Mouse (Mus musculus) CH12.LX (cell line): ENCODE measurements around the gene Cul9. TPM values are rescaled to one million over a fixed set of nuclear protein-coding genes. Genes with fewer than 3 reads are reported as not detected.

ENCODE experiments used
- DNase-seq: peaks from one replicate; pipeline ENCODE4 v3.0.0-alpha.2; 2013; ENCODE audit errors: extremely low read depth
- H3K27ac ChIP-seq: 2 replicates; pipeline ENCODE4 v1.5.1; 2012; ENCODE audit warnings: low read depth, mild to moderate bottlenecking, control low read depth, moderate library complexity; ENCODE audit not compliant: insufficient read depth
- H3K27me3 ChIP-seq: replicated peaks from 2 replicates; pipeline ENCODE3; 2012; ENCODE audit warnings: inconsistent platforms
- H3K36me3 ChIP-seq, 2 experiments: replicated peaks in 1 of 2; 2 replicates each; pipeline versions ENCODE3 to v1.6.1; 2012; ENCODE audit warnings: inconsistent platforms in 1 of 2, low read length in 1 of 2, mild to moderate bottlenecking in 1 of 2, mixed read lengths in 1 of 2, moderate library complexity in 1 of 2; ENCODE audit not compliant: control insufficient read depth in 1 of 2, insufficient read depth in 1 of 2
- H3K4me1 ChIP-seq, 2 experiments: 2 replicates each; pipeline ENCODE4 v1.6.1; 2012; ENCODE audit warnings: inconsistent platforms in 1 of 2, moderate library complexity in 1 of 2; ENCODE audit not compliant: insufficient read depth in 2 of 2, control insufficient read depth in 1 of 2
- H3K4me2 ChIP-seq: 2 replicates; pipeline ENCODE4 v1.6.1; 2012; ENCODE audit warnings: low read depth, mild to moderate bottlenecking, control low read depth; ENCODE audit not compliant: poor library complexity, insufficient read depth, severe bottlenecking
- H3K4me3 ChIP-seq, 3 experiments: fragments of 150-350 bp in 1 of 3; sonication (generic) in 1 of 3; replicated peaks in 1 of 3; 2 replicates each; pipeline versions ENCODE3 to v1.5.1; 2011 to 2012; ENCODE audit warnings: low read depth in 2 of 3, low read length in 2 of 3, mild to moderate bottlenecking in 2 of 3, moderate library complexity in 2 of 3, control low read depth in 1 of 3, improper control_type of control experiment in 1 of 3, inconsistent platforms in 1 of 3, mixed read lengths in 1 of 3; ENCODE audit not compliant: poor library complexity in 1 of 3
- H3K79me2 ChIP-seq: replicated peaks from 2 replicates; pipeline ENCODE4 v1.6.1; 2012; ENCODE audit warnings: mild to moderate bottlenecking, moderate library complexity; ENCODE audit not compliant: control insufficient read depth, poor library complexity, insufficient read depth, severe bottlenecking; ENCODE audit errors: extremely low read depth
- H3K9ac ChIP-seq: 2 replicates; pipeline ENCODE4 v1.6.1; 2012; ENCODE audit warnings: low read depth, mild to moderate bottlenecking, control low read depth, moderate library complexity; ENCODE audit not compliant: insufficient read depth
- H3K9me3 ChIP-seq: replicated peaks from 2 replicates; pipeline ENCODE3; 2012; ENCODE audit warnings: low read length, inconsistent platforms, mixed read lengths
- CHD1 ChIP-seq: IDR thresholded peaks from 2 replicates; pipeline ENCODE4 v1.6.1; 2012; ENCODE audit warnings: low read depth, low read length, improper control_type of control experiment, inconsistent platforms
- E2F4 ChIP-seq: IDR thresholded peaks from 2 replicates; pipeline ENCODE4 v1.6.1; 2011; ENCODE audit warnings: low read depth, low read length, improper control_type of control experiment; ENCODE audit not compliant: insufficient replicate concordance
- ELF1 ChIP-seq: IDR thresholded peaks from 2 replicates; pipeline ENCODE4 v1.6.1; 2014; ENCODE audit warnings: low read depth, mild to moderate bottlenecking, inconsistent platforms, low read length, improper control_type of control experiment
- ETS1 ChIP-seq: conservative IDR thresholded peaks from 2 replicates; pipeline ENCODE4 v1.6.1; 2012; ENCODE audit warnings: low read depth, mild to moderate bottlenecking, inconsistent platforms, low read length, improper control_type of control experiment, moderate library complexity
- HCFC1 ChIP-seq: IDR thresholded peaks from 2 replicates; pipeline ENCODE4 v1.6.1; 2012; ENCODE audit warnings: low read depth, mild to moderate bottlenecking, inconsistent platforms, low read length, improper control_type of control experiment
- MAFK ChIP-seq: IDR thresholded peaks from 2 replicates; pipeline ENCODE4 v1.6.1; 2011; ENCODE audit warnings: low read length, improper control_type of control experiment; ENCODE audit not compliant: insufficient replicate concordance
- MAX ChIP-seq: IDR thresholded peaks from 2 replicates; pipeline ENCODE4 v1.6.1; 2011; ENCODE audit warnings: low read length, improper control_type of control experiment
- MYC ChIP-seq: IDR thresholded peaks from 2 replicates; pipeline ENCODE4 v1.6.1; 2011; ENCODE audit warnings: low read depth, mild to moderate bottlenecking, improper control_type of control experiment, low read length
- NELFE ChIP-seq: IDR thresholded peaks from 2 replicates; pipeline ENCODE4 v1.6.1; 2011; ENCODE audit warnings: low read depth, low read length, improper control_type of control experiment
- POLR2AphosphoS2 ChIP-seq: IDR thresholded peaks from 2 replicates; pipeline ENCODE4 v1.6.1; 2011; ENCODE audit warnings: low read depth, low read length, improper control_type of control experiment
- RAD21 ChIP-seq: IDR thresholded peaks from 2 replicates; pipeline ENCODE4 v1.6.1; 2011; ENCODE audit warnings: low read depth, mild to moderate bottlenecking, low read length, improper control_type of control experiment, moderate library complexity
- RCOR1 ChIP-seq: conservative IDR thresholded peaks from 2 replicates; pipeline ENCODE4 v1.6.1; 2012; ENCODE audit warnings: low read depth, mild to moderate bottlenecking, inconsistent platforms, low read length, improper control_type of control experiment
- SIN3A ChIP-seq: IDR thresholded peaks from 2 replicates; pipeline ENCODE4 v1.6.1; 2012; ENCODE audit warnings: low read length, improper control_type of control experiment, inconsistent platforms
- SMC3 ChIP-seq: IDR thresholded peaks from 2 replicates; pipeline ENCODE4 v1.6.1; 2011; ENCODE audit warnings: low read depth, low read length, improper control_type of control experiment
- TCF12 ChIP-seq: IDR thresholded peaks from 2 replicates; pipeline ENCODE4 v1.6.1; 2014; ENCODE audit warnings: low read depth, mild to moderate bottlenecking, inconsistent platforms, low read length, improper control_type of control experiment
- UBTF ChIP-seq: IDR thresholded peaks from 2 replicates; pipeline ENCODE4 v1.6.1; 2012; ENCODE audit warnings: low read depth, mild to moderate bottlenecking, inconsistent platforms, low read length, improper control_type of control experiment, moderate library complexity
- USF2 ChIP-seq: conservative IDR thresholded peaks from 2 replicates; pipeline ENCODE4 v1.6.1; 2011; ENCODE audit warnings: low read depth, low read length, improper control_type of control experiment
- ZC3H11A ChIP-seq: IDR thresholded peaks from 2 replicates; pipeline ENCODE4 v1.6.1; 2012; ENCODE audit warnings: low read depth, mild to moderate bottlenecking, inconsistent platforms, low read length, improper control_type of control experiment
- ZKSCAN1 ChIP-seq: IDR thresholded peaks from 2 replicates; pipeline ENCODE4 v1.6.1; 2012; ENCODE audit warnings: low read depth, inconsistent platforms, low read length, improper control_type of control experiment, borderline replicate concordance
- ZMIZ1 ChIP-seq: IDR thresholded peaks from 2 replicates; pipeline ENCODE4 v1.6.1; 2012; ENCODE audit warnings: low read depth, mild to moderate bottlenecking, inconsistent platforms, low read length, improper control_type of control experiment
- ZNF384 ChIP-seq: IDR thresholded peaks from 2 replicates; pipeline ENCODE4 v1.6.1; 2012; ENCODE audit warnings: low read depth, low read length, improper control_type of control experiment, inconsistent platforms
- dilution Hi-C: fragments of 300-500 bp; cut with MboI; formaldehyde crosslinking; loops from 2 replicates; pipeline ENCODE4 v1.14.3; 2020; ENCODE audit warnings: low sequenced_read_pairs; ENCODE audit not compliant: extremely low pct_unique_long_range_greater_than_20kb, extremely low pct_ligation_motif_present
- in situ Hi-C: fragments of 300-500 bp; cut with MboI; formaldehyde crosslinking; loops from 3 replicates; pipeline ENCODE4 v1.14.3; 2019; ENCODE audit warnings: low sequenced_read_pairs, low pct_ligation_motif_present, low pct_unique_long_range_greater_than_20kb, mixed read lengths
- polyA plus RNA-seq: library from polyadenylated mRNA; unstranded; fragments of >175 nt; gene quantifications from 2 replicates; pipeline ENCODE4 v1.2.1, GENCODE M21; 2012; ENCODE audit warnings: low read depth; ENCODE audit not compliant: insufficient read length
- total RNA-seq, 2 experiments: library from RNA; depleted of rRNA; stranded (reverse); fragments of 300-350 nt in 1 of 2; fragments of >200 nt in 1 of 2; gene quantifications; 2 replicates each; pipeline ENCODE4 v1.2.3; 2012 to 2014

Cul9 gene
- total RNA-seq (2012; rRNA removed) (0.08 TPM in 2 replicates), total RNA-seq (2014; rRNA removed) (0.05 TPM in 1 of 2 replicates, not detected in the other), polyA plus RNA-seq (0.27 and 0.65 TPM in 2 replicates)

GRCm38 (mm10) chr17:46545813-46546564 is at the start of gene Cul9:
Gene Cul9 (minus strand): TSS chr17:46546388.
- no peaks in the 10 kb centered on the region for H3K9me3 ChIP-seq
- in situ Hi-C loops, result no loop called here
- no peak within 1 kb of the TSS for H3K27ac ChIP-seq
- peaks cover 26 to 49% of the 10 kb centered on the region in 2 experiments for H3K36me3 ChIP-seq
- DNase-seq, result no peak
- no peaks in the 10 kb centered on the region for H3K27me3 ChIP-seq
- H3K4me3 ChIP-seq, result no peak within 1 kb of the TSS
- H3K9ac ChIP-seq, result no peak within 1 kb of the TSS
- TF ChIP-seq ELF1 (no peak), NELFE (no peak), TCF12 (no peak), E2F4 (no peak), SMC3 (no peak), USF2 (no peak), ZC3H11A (no peak), RAD21 (no peak), HCFC1 (no peak)
- no peak within 1 kb of the TSS for H3K4me2 ChIP-seq
- H3K79me2 ChIP-seq, result no peaks in the 10 kb centered on the region
- H3K4me1 ChIP-seq, result no peaks in the 10 kb centered on the region
- dilution Hi-C loops, result no loop called here

- in situ Hi-C loops, result no loop called here
- H3K4me3 ChIP-seq, result no peak overlapping the region
- H3K27ac ChIP-seq, result no peak overlapping the region
- H3K79me2 ChIP-seq, result no peaks in the 10 kb centered on the region
- no peak overlapping the region for H3K9ac ChIP-seq
- dilution Hi-C loops, result no loop called here
- no peaks in the 10 kb centered on the region for H3K4me1 ChIP-seq
- no peaks in the 10 kb centered on the region for H3K27me3 ChIP-seq
- H3K36me3 ChIP-seq, result no peaks in the 10 kb centered on the region
- no peak overlapping the region for H3K4me2 ChIP-seq
- DNase-seq, result no peak
- TF ChIP-seq ZNF384, result no peak
- no peak for TF ChIP-seq POLR2AphosphoS2
- no peak for TF ChIP-seq UBTF
- no peak for TF ChIP-seq SIN3A
- no peak for TF ChIP-seq CHD1
- TF ChIP-seq RCOR1, result no peak
- no peak for TF ChIP-seq MAX
- no peak for TF ChIP-seq ETS1
- no peak for TF ChIP-seq RAD21
- TF ChIP-seq HCFC1, result no peak
- TF ChIP-seq MAFK, result no peak
- no peak for TF ChIP-seq ZKSCAN1
- TF ChIP-seq MYC, result no peak
- TF ChIP-seq ZMIZ1, result no peak
- no peaks in the 10 kb centered on the region for H3K9me3 ChIP-seq
Observed at GRCm38 (mm10) chr17:46595336-46595735, 49.1 kb upstream of the Cul9 start.
